Mouse (Mus musculus) heart, embryonic 13.5 days (tissue): ENCODE measurements around the gene Fbxo3. TPM values are rescaled to one million over a fixed set of nuclear protein-coding genes. Genes with fewer than 3 reads are reported as not detected.
"Not testable (repeated sequence)": the region's sequence is repeated elsewhere in the genome, so short reads cannot be mapped to it uniquely, and the experiment has no call there.

Experiments used
- ATAC-seq: fragments of 200-750 bp; cut with Nextera tagmentation; 2 replicates; pipeline ENCODE4 v1.8.0; 2017; ENCODE audit warnings: moderate TSS enrichment; ENCODE audit not compliant: insufficient number of reproducible peaks, low FRiP score, low TSS enrichment; ENCODE audit errors: extremely low read depth
- H3K27ac ChIP-seq: fragments of 300-500 bp; sonication (generic); replicated peaks from 2 replicates; pipeline ENCODE4 v1.5.1; 2015; ENCODE audit warnings: moderate library complexity, mild to moderate bottlenecking, inconsistent platforms
- H3K27me3 ChIP-seq: fragments of 300-500 bp; sonication (generic); replicated peaks from 2 replicates; pipeline ENCODE4 v1.6.1; 2015; ENCODE audit warnings: mild to moderate bottlenecking, inconsistent platforms
- H3K36me3 ChIP-seq: fragments of 300-500 bp; sonication (generic); 2 replicates; pipeline ENCODE4 v1.6.1; 2015; ENCODE audit warnings: mild to moderate bottlenecking, inconsistent platforms
- H3K4me1 ChIP-seq: fragments of 300-500 bp; sonication (generic); 2 replicates; pipeline ENCODE4 v1.6.1; 2015; ENCODE audit warnings: inconsistent platforms
- H3K4me2 ChIP-seq: fragments of 300-500 bp; sonication (generic); 2 replicates; pipeline ENCODE4 v1.6.1; 2015; ENCODE audit warnings: inconsistent platforms, mild to moderate bottlenecking, moderate library complexity
- H3K4me3 ChIP-seq: fragments of 300-500 bp; sonication (generic); 2 replicates; pipeline ENCODE4 v1.5.1; 2015; ENCODE audit warnings: moderate library complexity, mild to moderate bottlenecking, inconsistent platforms
- H3K9ac ChIP-seq: fragments of 300-500 bp; sonication (generic); 2 replicates; pipeline ENCODE4 v1.6.1; 2015; ENCODE audit warnings: inconsistent platforms, mild to moderate bottlenecking, moderate library complexity
- H3K9me3 ChIP-seq: fragments of 300-500 bp; sonication (generic); 2 replicates; pipeline ENCODE4 v1.6.1; 2016; ENCODE audit warnings: inconsistent platforms
- WGBS: fragments of 180-500 bp; shearing (Covaris S2); methylation state at CpG from one replicate; pipeline ENCODE4 v1.1.7; 2015; ENCODE audit warnings: mixed read lengths; 5-methylcytosine and 5-hydroxymethylcytosine counted together
- polyA plus RNA-seq: library from polyadenylated mRNA; unstranded; fragments of >200 nt; fragmentation: Nextera tagmentation; extraction: Ambion mirVana; gene quantifications from 2 replicates; pipeline ENCODE4 v1.2.1, GENCODE M21; 2015

The Fbxo3 gene
- polyA plus RNA-seq, 1 experiment from 2014 or later: 37.2 TPM

GRCm38 (mm10) chr2:104007793-104008519 is 19.6 kb upstream of the Fbxo3 start:
- Histone ChIP-seq H3K27me3 (peaks cover 16% of the 10 kb centered on the region), H3K9ac (no peak overlapping the region), H3K4me1 (no peaks in the 10 kb centered on the region), H3K4me2 (no peak overlapping the region), H3K9me3 (no peaks in the 10 kb centered on the region), H3K27ac (no peak overlapping the region), H3K36me3 (no peaks in the 10 kb centered on the region), H3K4me3 (no peak overlapping the region)
- no peak for ATAC-seq
- WGBS: 71% methylated on average over 7 of the region's 7 CpGs

- H3K36me3 ChIP-seq: not testable (repeated sequence)
- WGBS: 86% methylated on average over 3 of the region's 3 CpGs
Observed at GRCm38 (mm10) chr2:104008853-104009252, 18.7 kb upstream of the Fbxo3 start.

GRCm38 (mm10) chr2:104023096-104023495 is 4.4 kb upstream of the Fbxo3 start:
- 77% methylated on average over 7 of the region's 7 CpGs for WGBS
- ATAC-seq: no peak
- no peaks in the 10 kb centered on the region for H3K36me3 ChIP-seq

More at GRCm38 (mm10) chr2:104008853-104009252, 18.7 kb upstream of the Fbxo3 start:
- H3K4me2 ChIP-seq, H3K27me3 ChIP-seq, H3K4me1 ChIP-seq, ATAC-seq, H3K9me3 ChIP-seq, H3K9ac ChIP-seq, H3K27ac ChIP-seq, H3K4me3 ChIP-seq: not testable (repeated sequence)

GRCm38 (mm10) chr2:104024656-104025055 is 2.9 kb upstream of the Fbxo3 start:
- no peak overlapping the region for H3K4me3 ChIP-seq
- H3K4me1 ChIP-seq: peaks cover 17% of the 10 kb centered on the region
- WGBS: 89% methylated on average over 4 of the region's 4 CpGs
- H3K4me2 ChIP-seq: no peak overlapping the region
- no peak overlapping the region for H3K27ac ChIP-seq
- H3K9me3 ChIP-seq: no peaks in the 10 kb centered on the region
- no peak for ATAC-seq
- H3K27me3 ChIP-seq: no peaks in the 10 kb centered on the region
- H3K36me3 ChIP-seq: no peaks in the 10 kb centered on the region
- no peak overlapping the region for H3K9ac ChIP-seq

More at GRCm38 (mm10) chr2:104023096-104023495, 4.4 kb upstream of the Fbxo3 start:
- Histone ChIP-seq H3K27me3 (no peaks in the 10 kb centered on the region), H3K4me1 (peaks cover 5% of the 10 kb centered on the region; the same call in 1 of the 2 replicates), H3K9ac (no peak overlapping the region), H3K27ac (no peak overlapping the region), H3K4me3 (no peak overlapping the region), H3K4me2 (no peak overlapping the region), H3K9me3 (no peaks in the 10 kb centered on the region)

GRCm38 (mm10) chr2:104028139-104028723 is 710 bp downstream of the Fbxo3 start, which contains the start of gene 4931422A03Rik:
4931422A03Rik (minus strand) TSS chr2:104028361.
- ATAC-seq: 0 out of 2 replicates have a peak, but pooled peaks have one; percentile 51
- under 1% methylated on average over 32 of the region's 32 CpGs for WGBS
- H3K9ac ChIP-seq: peak within 1 kb of the TSS; percentile 98
- H3K4me3 ChIP-seq: peak within 1 kb of the TSS; percentile 89
- H3K4me1 ChIP-seq: peaks cover 29% of the 10 kb centered on the region
- peak within 1 kb of the TSS; percentile 77 for H3K27ac ChIP-seq
- H3K9me3 ChIP-seq: no peaks in the 10 kb centered on the region
- peaks cover 16% of the 10 kb centered on the region for H3K36me3 ChIP-seq
- peak within 1 kb of the TSS; percentile 91 for H3K4me2 ChIP-seq
- no peaks in the 10 kb centered on the region for H3K27me3 ChIP-seq

- no peak for ATAC-seq
- Histone ChIP-seq H3K9me3 (no peaks in the 10 kb centered on the region), H3K9ac (peak overlapping the region; percentile 98), H3K27ac (peak overlapping the region; percentile 77; the same call in 1 of the 2 replicates), H3K4me3 (peak overlapping the region; percentile 89), H3K4me2 (peak overlapping the region; percentile 91), H3K36me3 (peaks cover 23% of the 10 kb centered on the region), H3K4me1 (peaks cover 29% of the 10 kb centered on the region), H3K27me3 (no peaks in the 10 kb centered on the region)
- WGBS: 30% methylated on average over 2 of the region's 2 CpGs
Observed at GRCm38 (mm10) chr2:104029074-104029473, 1.6 kb downstream of the Fbxo3 start.

GRCm38 (mm10) chr2:104030381-104030780 is 2.9 kb downstream of the Fbxo3 start:
- no peak overlapping the region for H3K4me3 ChIP-seq
- ATAC-seq: no peak
- WGBS: 75% methylated on average over 3 of the region's 3 CpGs
- H3K27me3 ChIP-seq: no peaks in the 10 kb centered on the region
- no peak overlapping the region for H3K9ac ChIP-seq
- peak overlapping the region; percentile 91; the same call in 1 of the 2 replicates for H3K4me2 ChIP-seq
- H3K4me1 ChIP-seq: peaks cover 33% of the 10 kb centered on the region
- peaks cover 35% of the 10 kb centered on the region for H3K36me3 ChIP-seq
- no peaks in the 10 kb centered on the region for H3K9me3 ChIP-seq
- H3K27ac ChIP-seq: no peak overlapping the region

GRCm38 (mm10) chr2:104032056-104032455 is 4.5 kb downstream of the Fbxo3 start:
- Histone ChIP-seq H3K4me2 (no peak overlapping the region), H3K9ac (no peak overlapping the region), H3K27ac (no peak overlapping the region), H3K4me3 (no peak overlapping the region), H3K9me3 (no peaks in the 10 kb centered on the region), H3K36me3 (peaks cover 50% of the 10 kb centered on the region), H3K27me3 (no peaks in the 10 kb centered on the region), H3K4me1 (peaks cover 32% of the 10 kb centered on the region)
- no peak for ATAC-seq
- 89% methylated on average over 3 of the region's 3 CpGs for WGBS

GRCm38 (mm10) chr2:104034832-104035472 is 7.4 kb downstream of the Fbxo3 start:
- no peak overlapping the region for H3K9ac ChIP-seq
- H3K4me2 ChIP-seq: no peak overlapping the region
- peaks cover 13% of the 10 kb centered on the region for H3K4me1 ChIP-seq
- 30% methylated on average over 3 of the region's 3 CpGs for WGBS
- H3K4me3 ChIP-seq: no peak overlapping the region
- ATAC-seq: no peak
- peaks cover 75% of the 10 kb centered on the region for H3K36me3 ChIP-seq
- no peaks in the 10 kb centered on the region for H3K9me3 ChIP-seq
- no peak overlapping the region for H3K27ac ChIP-seq
- no peaks in the 10 kb centered on the region for H3K27me3 ChIP-seq

- H3K4me1 ChIP-seq: peaks cover 6% of the 10 kb centered on the region
- H3K36me3 ChIP-seq: peaks cover 77% of the 10 kb centered on the region
- no peaks in the 10 kb centered on the region for H3K9me3 ChIP-seq
- ATAC-seq: no peak
- H3K27me3 ChIP-seq: no peaks in the 10 kb centered on the region
- 59% methylated on average over 6 of the region's 6 CpGs for WGBS
- no peak overlapping the region for H3K27ac ChIP-seq
- H3K9ac ChIP-seq: 0 out of 2 replicates have a peak overlapping the region, but pooled peaks have one; percentile 37
- no peak overlapping the region for H3K4me2 ChIP-seq
- no peak overlapping the region for H3K4me3 ChIP-seq
Observed at GRCm38 (mm10) chr2:104035595-104035994, 8.1 kb downstream of the Fbxo3 start.

- no peak overlapping the region for H3K4me2 ChIP-seq
Observed at GRCm38 (mm10) chr2:104036316-104036715, 8.8 kb downstream of the Fbxo3 start.

More at GRCm38 (mm10) chr2:104036316-104036715, 8.8 kb downstream of the Fbxo3 start:
- Histone ChIP-seq H3K4me3 (no peak overlapping the region), H3K9ac (no peak overlapping the region), H3K4me1 (0 out of 2 replicates have a peak, but pooled peaks cover 4% of the 10 kb centered on the region), H3K36me3 (peaks cover 79% of the 10 kb centered on the region), H3K9me3 (no peaks in the 10 kb centered on the region), H3K27me3 (no peaks in the 10 kb centered on the region), H3K27ac (no peak overlapping the region)
- 72% methylated on average over 3 of the region's 3 CpGs for WGBS
- ATAC-seq: no peak
